Mouse (Mus musculus): Measurements from ENCODE around the gene Mamstr.
"Not testable (repeated sequence)": the region's sequence is repeated elsewhere in the genome, so short reads cannot be mapped to it uniquely, and the experiment has no call there.

The Mamstr gene

DNA sequence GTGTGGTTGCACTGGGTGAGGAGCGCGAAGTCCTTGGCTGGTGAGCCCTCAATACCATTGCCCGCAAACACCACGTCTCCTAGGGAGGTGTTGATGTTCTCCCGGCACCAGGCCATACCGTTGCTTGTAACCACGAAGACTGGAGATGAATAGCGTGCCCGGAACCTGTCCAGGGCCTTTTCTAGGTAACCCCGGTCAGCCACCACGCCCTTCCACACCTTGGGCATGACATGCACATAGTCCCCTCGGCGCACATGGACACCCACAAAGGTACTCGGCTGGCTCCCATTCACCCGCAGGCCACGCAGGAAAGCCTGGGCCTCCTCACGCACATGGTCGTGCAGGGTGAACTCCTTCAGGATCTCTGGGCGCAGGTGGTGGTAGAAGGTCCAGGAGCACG is 10.7 kb downstream of the Mamstr start:
- not testable (repeated sequence) for DNase-seq (ENCODE audit: low spot score in 2 of 2)

DNA sequence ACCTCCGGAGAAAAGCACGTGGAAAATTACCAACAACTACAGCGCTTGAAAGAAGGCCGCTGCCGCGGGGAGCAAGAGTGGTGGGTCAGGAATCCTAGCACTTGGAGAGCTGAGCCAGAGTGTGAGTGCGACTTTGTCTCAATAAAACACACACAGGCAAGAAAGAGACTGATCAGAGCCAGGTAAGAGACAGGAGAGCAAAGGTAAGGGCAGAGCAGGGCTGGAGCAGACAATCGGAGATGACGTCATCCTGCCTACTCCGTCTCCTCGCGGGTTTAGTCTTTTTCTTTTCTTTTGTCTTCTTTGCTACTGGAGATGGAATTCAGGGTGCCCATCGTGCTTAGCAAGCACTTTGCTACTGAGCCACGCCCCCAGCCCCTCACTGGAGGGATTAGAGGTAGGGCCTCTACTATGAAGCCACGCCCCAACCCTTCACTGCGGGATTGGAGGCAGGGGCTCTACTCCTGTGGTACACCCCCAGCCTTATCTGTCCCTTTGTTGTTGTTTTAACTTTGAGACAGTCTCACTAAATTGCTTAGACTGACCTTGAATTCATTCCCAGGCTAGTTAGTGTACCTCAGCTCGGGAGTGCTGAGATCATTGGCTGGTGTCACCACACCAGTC is 14.8 kb downstream of the Mamstr start:
- no peak for DNase-seq (ENCODE audit: low spot score in 2 of 2)

DNA sequence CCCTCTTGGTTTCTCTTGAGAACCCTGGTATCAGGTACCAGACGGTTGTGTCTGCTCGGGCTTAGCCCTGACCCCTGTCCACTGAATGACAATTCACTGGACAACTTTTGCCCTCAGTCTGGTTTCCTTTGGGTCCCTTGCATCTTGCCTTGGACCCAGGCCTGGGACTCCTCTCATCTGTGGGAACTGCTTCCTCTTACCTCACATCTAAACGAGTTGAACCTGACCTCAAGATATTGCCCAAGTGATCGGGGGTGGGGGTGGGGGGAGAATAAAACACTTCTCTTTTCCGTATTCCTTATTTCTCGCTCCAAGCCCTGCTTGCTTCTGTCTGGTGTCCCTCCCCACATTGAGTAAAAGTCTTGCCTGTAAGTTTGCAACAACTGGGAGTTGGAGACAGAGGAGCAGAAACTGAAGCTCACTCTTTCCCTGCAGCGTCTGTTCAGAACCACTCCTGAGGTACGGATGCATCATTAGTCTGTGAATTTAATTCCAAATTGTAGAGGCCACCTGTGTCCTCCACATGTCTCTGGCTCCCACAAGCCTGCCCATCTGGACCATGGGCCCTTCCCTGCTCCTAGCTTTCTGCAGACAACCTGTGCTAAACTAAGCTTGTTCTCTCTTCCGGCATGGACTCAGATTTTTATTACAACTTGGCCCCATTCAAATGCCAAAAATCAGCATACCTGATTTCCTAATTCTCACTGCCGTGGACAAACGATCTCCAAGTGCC is 21.1 kb downstream of the Mamstr start:
- no peak for DNase-seq (ENCODE audit: low spot score in 2 of 2)

DNA sequence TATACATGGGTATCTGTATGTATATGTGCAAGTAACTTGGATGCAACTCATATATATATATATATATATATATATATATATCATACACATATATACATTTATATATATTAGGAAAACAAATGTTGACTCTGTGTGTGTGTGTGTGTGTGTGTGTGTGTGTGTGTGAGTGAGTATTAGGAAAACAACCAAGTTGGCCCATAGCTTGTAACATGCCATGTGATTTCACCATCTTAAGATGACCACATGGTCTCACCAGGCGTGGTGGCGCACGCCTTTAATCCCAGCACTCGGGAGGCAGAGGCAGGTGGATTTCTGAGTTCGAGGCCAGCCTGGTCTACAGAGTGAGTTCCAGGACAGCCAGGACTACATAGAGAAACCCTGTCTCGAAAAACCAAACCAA is 21.9 kb downstream of the Mamstr start:
- DNase-seq (ENCODE audit: low spot score in 2 of 2), result not testable (repeated sequence)

DNA sequence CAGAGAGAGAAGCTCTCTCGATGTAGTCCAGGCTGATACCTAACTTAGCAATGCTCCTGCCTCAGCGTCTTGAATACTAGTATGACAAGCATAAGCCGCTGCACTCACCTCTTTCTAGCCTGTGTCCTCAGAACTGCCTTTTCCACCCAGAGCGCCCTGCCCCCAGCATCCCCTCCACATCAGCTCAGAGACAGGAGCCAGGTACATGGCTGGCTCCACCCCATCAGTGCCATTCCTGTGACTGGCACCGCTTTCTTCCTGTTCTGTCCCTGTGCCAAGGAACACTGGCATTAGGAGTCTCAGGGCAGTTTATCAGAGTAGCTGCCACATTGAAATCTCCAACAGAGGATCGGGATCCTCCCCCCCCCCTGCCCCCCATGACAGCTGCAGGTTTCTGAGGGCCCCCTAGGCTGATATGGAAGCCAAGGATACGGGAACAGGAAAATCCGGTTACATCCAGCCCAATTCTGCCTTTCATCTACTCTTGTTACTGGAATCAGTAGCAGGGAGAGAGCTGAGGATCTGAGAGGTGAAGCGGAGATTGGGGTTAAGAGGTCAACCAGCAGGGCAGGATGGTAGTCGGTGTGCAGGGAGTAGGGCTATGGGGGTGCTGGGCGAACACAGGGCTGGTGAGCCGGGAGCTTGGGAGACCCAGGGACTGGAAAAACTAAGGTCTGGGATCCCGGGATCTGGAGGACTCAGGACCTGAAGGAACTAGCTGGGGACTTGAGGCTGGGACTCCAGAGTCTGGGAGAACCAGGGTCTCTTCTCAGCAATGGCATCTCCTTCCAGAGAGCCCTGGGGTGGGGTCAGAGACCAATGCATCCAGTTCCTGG is 25.7 kb downstream of the Mamstr start:
- DNase-seq (ENCODE audit: low spot score in 2 of 2), result no peak

DNA sequence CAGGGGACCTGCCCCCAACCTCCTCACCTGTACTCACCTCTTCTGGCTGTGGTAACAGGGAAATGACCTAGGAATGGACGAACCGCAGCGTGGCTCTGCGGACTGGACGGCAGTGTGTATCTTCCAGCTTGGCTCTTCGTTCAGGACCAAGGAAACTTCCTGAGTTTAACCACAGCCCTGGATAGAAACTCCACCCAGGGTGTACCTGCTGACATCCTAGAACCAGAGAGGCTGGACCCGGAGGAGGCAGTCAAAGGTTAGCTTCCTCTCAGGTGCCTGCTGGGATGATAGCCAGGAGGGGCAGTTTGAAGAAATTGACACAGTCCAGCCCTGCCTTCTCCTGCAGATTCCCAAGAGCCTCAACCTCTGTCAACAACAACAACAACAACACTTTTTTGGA is 26.4 kb downstream of the Mamstr start, which contains the start of gene Fut2:
Fut2 (minus strand) TSS at position 234 of the 400 bp plus-strand sequence.
- DNase-seq (ENCODE audit: low spot score in 2 of 2), result no peak

DNA sequence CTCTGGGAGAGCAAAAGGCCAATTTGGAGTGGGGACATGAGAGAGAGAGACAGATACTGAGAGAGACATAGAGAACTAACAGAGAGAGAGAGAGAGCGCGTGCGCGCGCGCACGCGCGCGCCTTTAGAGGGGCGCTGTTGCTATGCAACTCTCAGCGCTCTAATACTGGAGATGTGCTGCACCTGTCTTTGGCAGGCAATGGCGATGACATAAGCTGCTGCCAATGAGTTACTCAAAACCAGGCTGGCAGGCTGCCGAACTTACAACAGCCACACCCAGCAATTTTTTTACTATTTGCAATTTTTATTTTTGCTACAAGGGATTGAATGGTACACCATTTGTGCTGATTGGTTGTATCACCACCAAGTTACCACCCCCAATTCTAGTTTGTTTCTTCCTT is 28.0 kb downstream of the Mamstr start:
- DNase-seq (ENCODE audit: low spot score in 2 of 2), result peak in 1 of 2 experiments; percentile 33

DNA sequence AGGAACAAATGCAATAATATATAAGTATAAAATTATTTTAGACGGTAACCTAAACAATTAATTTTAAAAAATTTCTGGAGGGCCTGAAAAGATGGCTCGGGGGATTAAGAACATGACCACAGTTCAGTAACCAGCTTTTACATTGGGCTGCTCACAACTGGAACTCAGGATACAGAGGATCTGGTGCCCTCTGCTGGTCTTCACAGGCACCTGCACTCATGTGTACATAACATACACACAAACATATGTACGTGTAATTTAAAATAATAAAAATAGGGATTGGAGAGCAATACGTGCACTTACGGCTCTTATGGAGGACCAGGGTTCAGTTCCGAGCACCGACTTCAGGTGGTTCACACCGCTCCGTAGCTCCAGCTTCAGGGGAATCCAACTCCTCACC is 29.1 kb downstream of the Mamstr start:
- no peak for DNase-seq (ENCODE audit: low spot score in 2 of 2)

DNA sequence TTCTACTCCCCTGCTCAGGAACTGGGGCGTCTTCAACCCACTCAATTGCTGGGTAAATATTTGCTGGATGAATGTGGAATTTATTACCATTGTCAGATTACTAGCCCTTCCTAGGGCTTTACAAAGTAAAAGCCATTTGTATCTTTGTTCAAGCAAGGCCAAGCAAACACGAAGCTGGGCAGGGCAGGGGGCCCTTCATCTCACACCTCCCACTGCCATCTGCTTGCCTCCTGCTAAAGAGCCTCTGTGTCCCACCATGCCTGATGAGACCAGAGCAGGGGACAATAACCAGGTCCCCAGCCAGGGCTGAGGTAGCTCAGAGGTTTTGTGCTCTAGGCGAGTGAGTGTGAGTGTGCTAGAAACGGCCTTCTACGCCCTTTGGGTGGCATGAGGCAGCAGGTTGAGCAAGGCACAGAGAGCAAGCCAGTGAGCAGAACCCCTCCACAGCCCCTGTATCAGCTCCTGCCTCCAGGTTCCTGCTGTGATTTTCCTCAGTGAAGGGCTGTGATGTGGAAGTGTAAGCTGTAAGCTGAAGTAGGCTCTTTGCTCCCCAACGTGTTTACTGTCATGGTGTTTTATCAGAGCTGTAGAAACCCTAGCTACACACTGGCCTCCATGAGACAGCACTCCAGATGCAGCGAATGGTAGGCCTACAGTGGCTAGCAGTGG is 38.0 kb downstream of the Mamstr start:
- DNase-seq (ENCODE audit: low spot score in 2 of 2), result no peak

DNA sequence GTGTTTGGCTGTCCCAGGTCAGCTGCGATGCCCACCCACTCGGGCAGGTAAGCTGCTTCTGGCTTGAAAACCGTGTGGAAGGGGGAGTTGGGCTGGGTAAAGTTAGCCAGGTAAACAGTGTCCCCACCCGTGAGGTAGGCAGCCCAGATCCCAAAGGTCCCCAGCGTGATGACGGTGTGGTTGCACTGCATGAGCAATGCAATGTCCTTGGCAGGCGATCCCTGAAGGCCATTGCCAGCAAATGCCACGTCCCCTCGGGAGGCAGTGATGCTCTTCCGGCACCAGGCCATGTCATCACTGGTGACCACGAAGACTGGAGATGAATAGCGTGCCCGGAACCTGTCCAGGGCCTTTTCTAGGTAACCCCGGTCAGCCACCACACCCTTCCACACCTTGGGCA is 38.7 kb downstream of the Mamstr start:
- DNase-seq (ENCODE audit: low spot score in 2 of 2), result no peak

DNA sequence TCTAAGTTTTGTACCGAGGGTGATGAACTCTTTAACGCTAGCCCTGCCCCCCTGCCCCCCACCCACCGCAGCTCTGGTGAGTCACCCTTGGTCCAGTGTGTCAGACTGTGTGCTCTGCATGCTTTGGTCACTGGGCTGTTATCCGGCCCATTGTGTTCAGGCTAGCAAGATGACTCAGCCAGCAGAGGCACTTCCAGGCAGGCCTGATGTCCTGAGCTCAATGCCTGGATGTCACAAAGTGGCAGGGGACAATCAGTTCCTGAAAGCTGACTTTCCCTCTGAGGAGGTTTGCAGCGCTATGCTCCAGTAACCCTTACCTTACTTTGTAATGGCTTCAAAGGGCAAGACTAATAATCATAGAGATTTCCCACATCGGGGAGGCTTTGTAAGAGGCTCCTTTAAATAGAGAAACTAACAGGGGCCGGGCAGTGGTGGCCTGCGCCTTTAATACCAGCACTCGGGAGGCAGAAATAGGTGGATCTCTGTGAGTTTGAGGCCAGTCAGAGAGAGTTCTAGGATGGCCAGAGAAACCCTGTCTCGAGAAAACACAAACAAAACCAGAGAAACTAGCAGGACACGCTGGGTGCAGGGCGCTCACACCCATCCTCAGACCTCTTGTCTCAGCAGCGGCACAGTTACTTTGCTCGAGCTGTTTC is 40.3 kb downstream of the Mamstr start:
- DNase-seq (ENCODE audit: low spot score in 2 of 2), result no peak

DNA sequence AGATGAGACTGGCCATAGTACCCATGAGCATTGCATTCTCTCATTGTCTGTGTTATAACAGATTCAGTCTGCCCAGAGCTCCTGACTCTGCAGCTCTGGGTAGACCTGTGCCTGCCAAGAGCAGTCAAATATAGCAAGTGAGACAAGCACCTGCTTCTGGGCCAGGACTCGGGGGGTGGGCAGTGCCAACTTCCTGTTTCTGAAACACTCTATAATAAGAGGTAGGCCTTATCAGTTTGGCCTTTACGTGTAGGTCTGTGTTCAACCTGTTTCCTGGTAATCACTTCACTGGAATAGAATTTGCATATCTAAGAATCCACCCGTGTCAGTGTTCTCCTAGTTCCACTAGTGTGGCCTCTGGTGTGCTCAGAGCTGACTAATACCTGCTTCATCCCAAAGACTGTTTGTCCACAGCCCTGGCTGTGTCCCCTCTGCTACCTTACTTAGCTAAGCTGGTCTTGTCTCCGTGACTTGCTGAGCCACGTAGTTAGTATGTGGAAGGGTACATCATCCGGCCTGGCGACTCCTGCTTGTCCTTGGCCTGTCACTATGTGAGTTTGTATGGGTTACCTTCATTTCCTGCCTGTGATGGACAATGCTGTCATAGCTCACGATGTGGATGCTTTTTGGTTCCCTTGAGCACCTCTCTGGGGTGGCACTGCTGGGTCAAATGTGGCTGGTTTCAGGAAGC is 41.4 kb downstream of the Mamstr start:
- DNase-seq (ENCODE audit: low spot score in 2 of 2), result no peak

DNA sequence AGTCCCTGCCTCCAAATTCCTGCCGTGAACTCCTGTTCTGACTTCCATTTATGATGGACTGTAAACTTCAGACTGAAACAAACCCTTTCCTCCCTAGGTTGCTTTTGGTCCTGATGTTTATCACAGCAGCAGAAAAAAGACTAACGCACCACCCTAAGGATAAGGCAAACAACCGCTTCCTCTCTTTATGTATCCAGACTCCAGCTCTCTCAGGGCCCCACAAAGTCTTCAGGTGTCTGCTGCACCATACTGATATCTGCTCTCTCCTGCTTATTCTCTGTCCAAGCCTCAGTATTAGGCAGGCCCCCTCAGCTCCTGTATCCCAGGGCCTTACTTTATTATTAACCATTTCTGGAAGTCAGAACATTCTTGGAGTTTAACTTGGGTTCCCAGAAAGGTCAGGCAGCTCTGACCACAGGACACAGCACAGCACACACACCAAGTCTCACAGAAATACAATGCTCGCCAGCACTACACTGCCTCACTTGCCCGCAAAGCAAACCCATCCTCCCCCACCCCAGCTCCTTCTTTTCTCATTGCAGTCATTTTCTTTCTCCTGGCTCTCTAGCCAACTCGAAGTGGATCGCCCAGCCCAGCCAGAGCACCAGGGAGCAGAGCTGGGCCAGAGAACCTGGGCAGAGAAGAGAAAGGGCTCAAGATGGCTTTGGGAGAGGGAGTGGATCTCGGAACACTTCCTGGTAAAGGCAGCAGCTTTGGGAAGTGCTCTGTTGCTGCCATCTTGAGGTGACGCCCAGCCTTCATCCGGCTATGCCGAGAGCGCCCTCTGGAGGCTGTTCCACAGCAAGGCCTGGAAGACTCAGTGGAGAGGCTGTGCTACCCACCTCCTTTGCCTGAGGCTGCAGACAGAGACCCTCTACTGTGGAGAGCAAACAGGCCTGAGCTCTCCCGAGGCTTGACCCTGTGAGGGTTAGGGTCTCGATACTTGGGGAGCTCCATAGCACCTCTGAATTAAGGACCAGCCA is 42.7 kb downstream of the Mamstr start:
- peak; percentile 81 to 87 for DNase-seq (ENCODE audit: low spot score in 2 of 2)

DNA sequence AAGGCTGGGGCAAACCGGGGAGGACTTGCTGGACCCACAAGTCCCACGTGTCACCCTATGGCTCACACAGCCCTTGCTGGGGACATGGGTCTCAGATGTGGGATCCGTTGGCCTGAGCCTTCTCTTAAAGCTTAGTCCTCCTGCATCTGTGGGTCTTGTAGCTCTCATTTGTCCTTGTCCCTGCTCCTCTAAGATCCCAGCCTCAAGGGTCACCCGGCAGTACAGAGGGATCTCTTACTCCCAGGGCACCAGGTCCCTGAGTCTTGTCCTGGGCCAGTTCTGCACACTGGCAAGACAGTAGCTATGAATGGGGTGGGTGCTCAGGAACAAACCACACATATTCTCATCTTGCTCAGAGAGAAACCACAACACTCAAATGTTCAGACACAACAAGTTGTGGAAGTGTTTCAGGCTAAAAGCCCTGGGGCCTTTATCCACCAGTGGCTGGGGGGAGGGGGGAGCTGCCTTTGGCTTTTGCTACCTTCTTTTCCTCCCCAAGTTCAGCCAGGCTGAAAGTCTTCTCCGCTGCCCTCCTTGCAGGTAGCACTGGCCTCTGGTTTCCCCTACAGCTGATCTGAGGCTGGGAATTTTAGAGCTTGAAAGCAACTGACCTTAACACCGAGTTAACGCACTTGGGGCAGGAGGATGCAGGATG is 43.7 kb downstream of the Mamstr start, which contains the start of gene Ntn5:
Ntn5 (plus strand) TSS at position 627 of the 655 bp plus-strand sequence.
- no peak for DNase-seq (ENCODE audit: low spot score in 2 of 2)

DNA sequence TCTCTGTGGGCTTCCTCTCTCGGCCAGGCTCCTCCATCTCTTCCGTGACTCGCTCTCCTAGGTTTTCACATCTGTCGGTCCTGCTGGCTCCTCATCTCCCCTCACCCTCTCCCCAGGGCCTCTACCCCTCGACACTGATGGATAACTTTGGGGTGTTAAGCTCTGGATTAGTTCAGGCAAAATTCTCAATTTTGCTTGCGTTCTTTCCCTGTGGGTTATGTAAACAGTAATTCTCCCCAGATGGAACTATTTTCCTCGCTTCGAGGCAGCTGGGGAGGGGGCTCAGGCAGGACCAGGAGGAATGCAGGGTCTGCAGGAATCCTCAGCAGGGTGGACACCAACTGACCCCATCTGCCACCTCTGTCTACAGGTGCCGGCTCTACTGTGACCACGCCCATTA is 46.0 kb downstream of the Mamstr start:
- no peak for DNase-seq (ENCODE audit: low spot score in 2 of 2)

DNA sequence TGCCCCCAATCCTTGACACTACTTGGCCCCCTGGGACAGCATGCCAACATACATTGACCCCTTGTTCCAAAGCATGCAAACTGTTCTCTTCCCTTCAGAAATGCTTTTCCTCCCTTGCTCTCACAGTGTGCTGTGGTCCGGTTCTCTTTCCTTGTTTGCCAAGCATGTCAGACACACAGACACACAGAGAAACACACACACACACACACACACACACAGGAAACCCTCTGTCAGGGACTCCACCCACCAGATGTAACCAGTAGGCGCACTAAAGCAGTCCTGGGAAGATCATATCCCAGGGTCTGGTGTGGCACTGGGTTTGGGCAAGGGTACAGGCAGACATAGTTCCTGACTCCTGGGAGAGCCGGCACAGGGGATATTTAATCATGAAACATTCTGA is 47.1 kb downstream of the Mamstr start:
- DNase-seq (ENCODE audit: low spot score in 2 of 2), result no peak

DNA sequence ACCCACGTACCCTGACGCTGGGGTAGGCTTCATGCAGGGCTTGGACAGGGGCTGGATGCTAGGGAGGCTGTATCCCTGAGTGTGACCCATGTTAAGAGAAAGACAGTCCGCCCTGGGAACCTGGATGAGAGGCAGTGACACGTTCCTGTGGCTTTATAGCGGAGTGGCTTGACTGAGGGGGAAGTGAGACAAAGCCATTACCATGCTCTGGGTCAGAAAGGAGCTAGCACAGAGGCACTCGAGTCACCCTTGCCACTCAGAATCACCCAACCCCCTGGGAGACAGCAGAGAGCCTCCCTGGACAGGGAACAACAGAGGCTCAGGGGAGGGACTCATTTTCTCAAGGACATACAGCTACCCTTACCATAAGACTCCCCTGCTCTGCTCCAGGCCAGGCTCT is 49.3 kb downstream of the Mamstr start:
- DNase-seq (ENCODE audit: low spot score in 2 of 2), result no peak

DNA sequence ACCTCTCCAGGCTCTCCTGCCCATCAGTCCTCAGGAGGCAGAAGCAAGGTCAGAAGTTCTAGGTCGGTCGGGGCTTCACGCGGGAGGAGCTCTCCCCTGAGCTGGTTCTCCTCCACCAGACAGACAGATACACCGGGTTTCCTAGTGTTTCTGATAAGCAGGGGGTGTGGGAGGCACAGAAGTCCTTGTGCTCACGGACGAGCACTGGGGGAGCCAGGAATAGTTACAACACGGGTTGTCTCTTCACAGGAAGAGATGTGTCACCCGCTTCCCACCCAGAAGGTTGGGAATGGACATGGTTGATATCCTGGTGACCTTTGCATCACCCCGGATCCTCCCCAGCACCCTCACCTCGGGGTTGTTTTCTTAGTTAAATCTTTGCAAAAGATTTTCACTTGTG is 50.0 kb downstream of the Mamstr start:
- no peak for DNase-seq (ENCODE audit: low spot score in 2 of 2)

DNA sequence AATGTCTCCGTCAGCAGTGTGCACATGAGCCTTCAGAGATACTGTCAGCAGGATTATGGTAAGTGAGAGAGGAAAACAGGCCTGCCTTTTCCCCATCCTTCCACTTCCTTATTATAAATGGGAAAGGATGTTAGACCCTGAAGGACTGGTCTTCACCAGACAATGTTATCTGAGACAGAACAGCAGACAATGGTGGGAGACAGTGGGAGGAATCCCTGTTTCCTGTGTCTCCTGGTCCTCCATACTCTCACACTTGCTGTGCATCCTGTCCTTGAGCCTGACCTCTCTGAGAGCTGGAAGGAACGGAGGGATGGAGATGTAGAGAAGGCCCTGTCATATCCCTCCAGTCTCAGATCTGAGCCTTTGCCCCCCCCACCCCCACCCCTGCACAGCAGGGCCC is 52.6 kb downstream of the Mamstr start:
- DNase-seq (ENCODE audit: low spot score in 2 of 2), result no peak
